Mouse (Mus musculus) thymus, adult 18-20 months (tissue): Measurements from ENCODE around the gene Vstm4.

Source experiments
- DNase-seq, 2 experiments: peaks; one replicate each; pipeline ENCODE4 v3.0.0; 2022; ENCODE audit warnings: mixed read lengths in 2 of 2

Vstm4 gene

DNA sequence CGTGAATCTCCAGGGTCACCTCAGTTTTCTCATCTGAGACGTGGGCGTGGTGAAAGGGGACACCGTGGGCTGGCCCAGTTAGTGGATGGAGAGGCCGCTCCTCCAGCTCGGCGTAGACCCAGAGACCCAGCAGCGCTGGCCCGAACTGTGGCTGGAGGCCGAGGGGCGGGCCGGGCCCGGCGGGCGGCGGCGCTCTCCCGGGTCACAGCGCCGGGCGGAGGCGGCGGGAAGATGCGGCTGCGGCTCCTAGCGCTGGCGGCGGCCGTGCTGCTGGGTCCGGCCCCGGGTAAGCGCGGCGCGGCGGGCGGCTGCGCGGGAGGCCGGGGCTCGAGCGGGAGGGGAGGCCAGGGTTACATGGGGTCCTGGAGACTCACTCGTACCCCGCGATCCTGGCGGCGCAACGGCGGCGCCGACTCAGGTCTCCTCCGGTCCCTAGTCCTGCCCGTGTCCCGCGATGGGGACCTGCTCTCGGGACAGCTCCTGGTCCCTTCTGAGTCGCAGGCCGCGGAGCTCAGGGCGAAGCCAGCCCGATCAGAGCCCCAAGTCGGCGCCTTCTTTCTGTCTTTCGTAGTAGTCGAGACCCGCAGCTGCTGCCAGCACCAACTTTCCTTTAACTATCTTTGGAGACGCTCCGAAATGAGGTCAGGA lies at the start of gene Vstm4:
Gene Vstm4 (plus strand): TSS at position 76 of the 648 bp plus-strand sequence.
- no peak for DNase-seq

DNA sequence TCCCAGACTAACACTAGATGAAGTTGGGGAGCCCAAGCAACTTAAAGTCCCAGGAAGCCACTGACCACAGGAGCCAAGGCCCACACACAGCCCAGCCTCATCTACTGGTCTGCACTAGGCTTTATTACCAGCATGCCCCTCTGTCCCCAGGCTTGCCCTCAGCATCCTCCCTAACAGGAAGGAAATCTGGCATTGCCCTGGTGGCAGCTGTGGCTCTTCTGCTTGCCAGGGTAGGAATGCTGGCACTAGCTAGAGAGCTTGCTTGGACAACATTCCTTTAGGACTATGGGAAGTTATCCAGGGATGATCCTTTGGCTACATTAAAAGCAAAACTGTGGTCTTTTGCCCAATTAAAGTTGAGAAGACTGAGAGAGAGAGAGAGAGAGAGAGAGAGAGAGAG lies 46.4 kb upstream of the Vstm4 start:
- DNase-seq, result no peak

DNA sequence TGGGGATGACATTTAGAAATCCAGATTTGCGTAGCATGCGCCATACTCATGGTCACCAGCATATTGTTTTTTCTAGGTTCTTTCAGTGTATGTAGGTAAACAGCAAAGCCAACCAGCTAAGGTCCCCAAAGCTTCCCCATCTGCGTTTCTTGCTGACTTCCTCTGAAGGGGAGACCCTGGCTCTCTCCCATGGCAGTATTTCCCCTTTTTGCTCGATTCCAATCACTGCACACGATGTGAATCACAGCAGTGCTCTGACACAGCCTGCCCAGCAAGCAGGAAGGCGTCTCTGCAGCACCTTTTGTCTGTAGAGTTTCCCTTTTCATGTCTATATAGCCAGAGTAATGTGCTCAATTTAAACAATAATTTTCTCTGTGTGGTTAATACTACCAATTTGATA lies 44.1 kb upstream of the Vstm4 start:
- DNase-seq, result no peak

DNA sequence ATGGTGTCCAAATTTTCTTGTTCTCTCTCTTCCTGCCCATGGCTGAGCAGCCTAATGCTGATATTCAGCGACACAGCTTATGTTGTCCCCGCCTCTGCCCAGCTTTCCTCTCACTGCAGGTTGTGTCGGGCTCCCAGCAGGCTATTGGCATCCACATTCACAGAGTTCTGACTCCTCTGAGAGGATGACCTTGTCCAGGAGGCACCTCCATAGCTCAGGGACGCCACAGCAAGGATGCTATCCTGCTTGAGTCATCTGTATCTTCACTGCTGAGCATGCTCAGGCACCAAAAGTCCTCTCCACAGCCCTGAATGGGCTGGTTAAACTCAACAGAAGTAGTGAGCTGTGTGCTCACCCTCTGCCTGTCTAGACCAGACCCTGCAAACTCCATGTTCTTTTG lies 41.6 kb upstream of the Vstm4 start:
- DNase-seq, result no peak

DNA sequence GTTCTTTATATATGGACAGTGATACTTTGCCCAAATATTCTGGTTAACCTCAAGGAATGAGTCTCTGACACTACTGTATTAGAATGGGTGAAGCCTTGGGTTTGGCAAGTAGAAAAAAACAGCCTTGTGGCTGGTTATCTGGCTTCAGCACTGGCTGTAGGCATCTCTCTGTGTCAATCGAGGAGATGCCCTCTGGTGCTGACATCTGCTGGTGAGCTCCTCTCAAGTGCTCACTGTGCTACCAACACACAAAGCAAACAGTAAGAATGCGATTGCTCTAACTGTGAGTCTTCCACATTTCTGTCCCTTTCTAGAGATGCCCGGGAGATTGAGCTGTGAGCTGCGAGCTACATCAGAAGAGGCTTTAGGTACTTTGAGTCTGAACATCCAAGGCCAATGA lies 40.0 kb upstream of the Vstm4 start:
- no peak for DNase-seq

DNA sequence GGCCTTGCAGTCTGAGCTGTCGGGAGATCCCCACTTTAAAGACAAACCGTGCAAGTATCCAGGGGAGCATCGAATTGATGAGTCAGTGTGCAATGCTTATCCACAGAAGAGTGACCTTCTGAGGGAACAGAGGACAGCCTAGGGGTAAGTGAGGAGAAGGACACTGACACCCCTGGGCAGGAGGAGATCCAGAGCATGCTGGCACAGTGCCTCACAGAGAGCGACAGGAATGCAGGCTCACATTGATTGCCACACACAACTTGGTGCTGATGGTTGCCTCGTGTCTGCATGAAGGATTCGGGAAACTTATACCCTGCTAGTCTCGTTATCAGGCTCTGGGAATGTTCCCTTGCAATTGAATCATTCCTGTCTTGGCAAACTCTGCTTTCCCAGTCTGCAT lies 39.3 kb upstream of the Vstm4 start:
- DNase-seq, result no peak

DNA sequence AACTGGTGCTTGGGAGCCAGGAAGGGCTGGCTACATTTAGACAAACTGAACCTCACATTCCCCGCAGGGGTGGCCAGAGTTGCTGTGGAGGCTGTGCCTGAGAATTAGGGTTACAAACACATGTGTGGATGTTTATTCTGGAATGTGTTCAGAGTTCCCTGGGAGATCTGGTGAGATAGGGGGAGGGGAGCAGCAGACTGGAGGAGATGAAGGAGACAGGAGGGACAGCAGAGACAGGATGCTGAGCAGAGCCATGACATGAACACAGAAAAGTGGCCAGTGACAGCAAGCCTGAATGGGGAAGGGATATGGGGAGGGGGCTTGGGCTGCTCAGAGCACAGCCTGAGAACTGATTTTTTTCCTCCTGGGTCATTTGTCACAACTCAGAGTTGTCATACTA lies 37.3 kb upstream of the Vstm4 start:
- DNase-seq, result no peak

DNA sequence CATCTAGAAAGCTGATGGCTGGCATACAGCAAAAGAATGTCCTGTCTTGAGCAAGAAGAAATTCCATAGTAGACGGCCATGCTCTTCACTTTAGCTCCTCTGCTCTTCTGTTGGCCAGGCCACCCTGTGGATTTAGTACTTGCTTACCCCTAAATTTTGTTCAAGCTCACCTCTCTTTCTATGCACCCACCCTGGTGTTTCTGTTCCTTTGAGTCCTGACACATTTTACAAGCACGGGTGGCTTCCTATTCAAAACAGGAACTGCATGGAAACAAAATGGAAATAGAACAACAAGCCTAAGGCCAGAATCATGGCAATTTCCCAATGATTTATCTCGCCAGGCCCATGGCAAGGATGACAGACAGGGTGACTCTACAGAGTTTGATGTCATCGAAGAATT lies 33.7 kb upstream of the Vstm4 start:
- no peak for DNase-seq

DNA sequence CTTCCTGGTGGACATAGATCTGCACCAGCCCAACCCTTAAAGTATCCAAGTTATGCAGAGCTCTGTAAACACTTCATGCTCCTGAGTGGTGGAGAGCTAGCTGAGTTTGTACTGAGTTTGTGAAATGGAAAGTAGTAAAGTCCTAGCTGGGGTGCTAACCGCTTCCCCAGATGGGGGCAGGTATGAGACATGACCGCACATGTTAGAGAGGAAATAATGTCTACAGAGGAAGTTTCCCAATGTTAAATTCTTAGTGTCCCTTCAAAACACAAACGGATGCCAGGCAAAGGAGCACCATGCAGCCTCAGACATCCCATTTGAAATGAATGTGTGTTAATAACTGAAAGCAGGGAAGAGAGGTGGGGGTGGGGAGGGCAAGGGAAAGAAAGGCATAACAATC lies 32.7 kb upstream of the Vstm4 start:
- DNase-seq, result no peak

DNA sequence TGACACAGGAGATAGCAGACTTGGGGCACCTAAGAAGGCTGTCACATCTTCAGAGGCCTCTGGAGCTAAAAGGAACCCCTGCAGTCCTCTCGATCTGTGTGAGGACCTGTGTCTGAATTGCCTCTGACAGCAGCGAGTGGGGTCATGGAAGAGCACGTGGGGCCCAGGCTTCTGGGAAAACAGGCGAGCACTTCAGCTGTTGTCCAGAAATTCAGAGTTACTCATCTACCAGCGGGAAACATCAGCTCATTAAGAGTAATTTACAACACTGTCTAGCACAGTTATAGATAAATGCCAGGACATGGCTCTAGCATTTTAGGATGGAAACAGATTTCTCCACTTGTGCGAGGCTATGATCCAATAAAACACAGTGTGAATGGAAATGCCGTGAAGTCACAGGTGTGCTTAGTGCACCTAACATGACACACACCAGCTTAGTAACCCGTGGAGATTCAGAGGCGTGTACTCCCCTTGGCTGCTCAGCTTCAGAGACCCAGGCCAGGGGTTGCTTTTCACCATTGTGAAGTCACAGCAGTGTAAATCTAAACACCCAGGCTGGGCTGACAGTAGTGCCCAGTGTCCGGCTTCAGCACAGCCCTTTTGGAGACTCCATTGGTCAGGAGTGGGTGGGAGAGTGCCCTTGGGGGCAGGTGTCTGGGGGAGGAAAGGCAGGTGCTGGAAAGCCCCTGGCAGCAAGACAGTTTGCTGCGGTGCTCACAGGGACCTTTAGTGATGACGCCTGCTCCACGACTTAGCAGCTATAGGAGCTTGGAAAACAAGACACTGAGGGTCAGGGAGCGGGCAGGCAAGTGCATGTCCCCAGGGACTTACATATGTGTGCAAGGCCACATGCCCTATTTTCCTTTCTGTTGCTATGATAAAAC lies 32.0 kb upstream of the Vstm4 start:
- DNase-seq, result no peak

DNA sequence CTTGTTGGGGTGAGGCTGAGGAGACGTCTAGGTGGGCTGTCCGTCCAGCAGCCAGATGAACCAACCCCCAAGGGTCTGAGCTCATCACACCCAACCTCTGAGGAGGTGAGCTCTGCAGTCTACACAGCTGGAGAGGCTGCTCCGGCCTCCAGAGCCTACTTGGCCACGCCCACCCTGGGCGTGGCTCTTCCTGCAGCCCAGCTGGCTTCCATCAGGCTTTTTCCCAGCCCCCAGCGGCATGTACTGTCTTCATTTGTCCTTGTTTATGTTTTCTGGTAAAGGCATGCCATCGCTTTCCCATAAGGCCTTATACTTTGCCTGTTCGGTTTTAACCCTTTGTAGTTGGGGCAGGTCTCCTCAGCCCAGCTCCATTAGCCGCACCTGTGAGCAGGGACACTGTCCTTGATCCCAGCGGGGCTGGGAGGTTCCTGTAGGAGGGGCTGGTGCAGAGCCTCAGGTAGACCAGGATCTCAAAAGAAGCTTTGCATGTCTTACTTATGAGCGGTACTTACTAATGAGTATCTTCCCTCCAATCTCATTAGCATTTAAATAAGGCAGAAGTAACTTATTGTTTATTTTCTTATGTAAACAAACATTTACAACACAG lies 31.0 kb upstream of the Vstm4 start:
- no peak for DNase-seq

DNA sequence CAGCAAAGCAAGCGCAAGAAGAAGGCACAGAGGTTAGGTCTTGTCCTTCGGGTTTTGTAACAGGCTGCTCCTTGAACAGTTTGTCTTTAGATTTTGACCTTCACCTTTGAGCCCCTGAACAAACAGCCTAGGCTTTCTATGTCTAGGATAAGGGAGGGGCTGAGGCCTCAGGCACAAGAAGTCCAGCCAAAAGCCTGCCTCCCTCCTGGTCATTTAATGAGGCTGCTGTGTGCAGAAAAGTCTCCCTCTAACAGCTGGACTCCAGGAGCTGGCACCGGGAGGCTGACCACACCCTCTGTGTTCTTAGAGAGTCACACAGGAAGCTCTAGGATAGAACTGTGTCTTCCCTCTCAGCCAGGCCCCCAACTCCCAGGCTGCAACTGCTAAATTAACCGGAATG lies 29.4 kb upstream of the Vstm4 start:
- no peak for DNase-seq

DNA sequence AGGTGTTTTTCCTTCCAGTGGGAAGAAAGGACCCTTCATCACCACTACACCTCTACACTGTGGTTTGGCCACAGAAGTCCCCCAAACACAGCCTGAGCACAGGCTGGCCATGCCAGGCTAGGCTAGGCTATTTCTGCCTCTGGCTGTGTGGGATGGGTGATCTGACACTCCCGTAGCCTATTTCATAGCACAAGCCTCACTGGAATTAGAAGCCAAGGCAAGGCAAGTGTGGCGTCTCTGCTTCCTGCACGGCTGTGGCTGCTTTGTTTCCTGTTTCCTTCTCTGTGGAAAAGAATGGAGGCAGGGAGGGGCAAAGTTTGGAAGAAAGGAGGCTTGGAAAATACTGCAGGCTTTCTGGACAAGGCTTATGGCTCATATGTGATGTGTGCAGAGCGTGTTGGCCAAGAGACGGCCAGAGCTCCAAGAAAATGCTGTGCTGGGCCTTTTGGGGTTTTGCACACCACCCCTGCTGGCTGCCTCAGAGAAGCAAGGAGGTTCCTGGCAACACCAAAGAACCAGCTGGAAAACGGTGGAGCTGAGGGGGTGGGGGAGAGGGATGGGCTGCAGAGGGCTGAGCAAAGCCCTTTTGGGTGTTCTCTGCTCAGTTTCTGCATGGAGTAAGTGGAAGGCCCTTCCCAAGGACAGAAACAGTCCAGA lies 28.4 kb upstream of the Vstm4 start:
- DNase-seq, result no peak

DNA sequence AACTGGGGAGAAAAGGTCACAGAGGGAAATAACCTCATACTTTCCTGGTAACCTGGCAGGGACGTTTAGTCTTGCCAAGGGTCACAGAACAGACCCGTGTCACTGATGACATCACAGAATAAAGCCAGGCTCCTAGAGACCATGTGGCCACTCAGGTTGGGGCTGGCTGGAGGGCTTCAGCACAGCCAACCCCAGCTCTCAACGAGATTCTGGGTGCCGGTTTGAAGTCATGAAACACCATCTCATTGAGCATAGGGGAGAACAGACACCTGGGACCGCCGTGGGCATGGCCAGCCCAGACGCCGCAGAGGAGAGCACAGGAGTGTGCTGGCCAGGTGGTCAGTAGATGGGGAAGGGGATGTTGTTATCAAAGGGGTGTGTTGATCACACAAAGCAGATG lies 22.7 kb upstream of the Vstm4 start, which contains the start of gene Fam170b:
Gene Fam170b (plus strand): TSS at position 116 of the 400 bp plus-strand sequence.
- no peak for DNase-seq

DNA sequence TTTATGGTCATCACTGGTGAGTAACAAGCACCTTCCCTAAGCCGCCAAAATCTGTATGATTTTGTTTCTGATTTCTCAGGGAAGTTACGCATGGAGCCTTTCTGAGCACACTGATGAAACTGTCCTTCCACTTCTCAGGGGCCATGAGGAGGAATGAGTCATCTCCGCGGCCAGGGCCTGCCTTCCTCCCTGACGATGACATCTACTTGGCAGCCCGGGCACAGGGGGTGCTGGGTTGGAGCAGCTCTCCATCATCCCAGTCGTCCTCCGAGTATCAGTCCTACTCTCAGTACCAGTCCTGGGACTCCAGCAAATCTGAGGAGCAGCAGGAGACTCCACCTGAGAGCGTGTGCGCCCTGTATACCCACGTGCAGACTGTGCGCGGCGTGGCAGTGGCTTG lies 21.4 kb upstream of the Vstm4 start:
- DNase-seq, result no peak

DNA sequence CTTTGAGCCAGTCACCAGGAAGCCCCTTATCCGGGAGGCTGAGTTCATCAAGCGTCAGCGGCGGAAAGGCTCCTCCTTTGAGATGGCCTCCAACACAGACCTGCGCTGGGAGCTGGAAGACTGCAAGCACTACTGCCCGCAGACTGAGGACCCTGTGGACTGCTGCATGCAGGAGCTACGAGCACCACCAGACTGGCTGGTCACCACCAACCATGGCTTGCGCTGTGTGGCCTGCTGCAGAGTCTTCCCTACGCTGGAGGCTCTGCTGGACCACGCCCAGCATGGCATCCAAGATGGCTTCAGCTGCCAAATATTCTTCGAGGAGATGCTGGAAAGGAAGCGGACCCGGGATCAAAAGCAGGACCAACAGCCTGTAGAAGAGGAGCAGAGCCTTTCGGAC lies 21.0 kb upstream of the Vstm4 start:
- no peak for DNase-seq

DNA sequence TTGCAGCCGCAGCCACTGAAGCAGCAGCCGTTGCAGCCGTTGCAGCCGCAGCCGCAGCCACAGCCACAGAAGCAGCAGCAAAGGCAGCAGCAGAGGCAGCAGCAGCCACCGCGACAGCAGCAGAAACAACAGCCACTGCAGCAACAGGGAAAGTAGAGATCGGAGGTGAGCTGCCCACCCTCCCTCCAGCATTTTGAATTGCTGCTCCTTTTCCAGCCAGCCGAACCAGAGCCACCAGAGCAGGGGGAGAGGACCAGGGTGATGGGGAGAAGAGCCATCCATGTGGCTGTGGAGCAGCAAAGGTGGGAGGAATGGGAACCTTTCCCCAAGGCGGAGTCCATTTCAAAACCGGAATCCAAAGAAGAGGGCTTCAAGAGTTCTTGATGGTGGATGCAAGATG lies 20.4 kb upstream of the Vstm4 start:
- DNase-seq, result no peak

DNA sequence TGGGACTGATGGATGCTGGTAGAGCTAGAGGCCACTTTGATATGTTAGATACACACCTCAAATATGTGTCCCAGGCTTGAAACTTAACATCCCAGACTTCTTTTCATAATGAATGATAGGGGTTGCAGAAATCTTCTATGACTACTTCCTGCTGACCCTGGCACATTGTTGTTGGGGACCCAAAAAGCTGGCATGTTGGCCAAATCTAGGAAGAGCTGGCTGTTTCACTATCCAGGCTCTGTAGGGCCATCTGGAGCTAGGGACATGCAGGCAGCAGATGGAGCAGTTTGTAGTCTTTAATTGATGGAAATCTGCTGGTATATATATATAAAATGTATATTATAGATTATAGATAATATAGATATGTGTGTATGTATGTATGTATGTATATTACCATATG lies 14.5 kb upstream of the Vstm4 start:
- no peak for DNase-seq

DNA sequence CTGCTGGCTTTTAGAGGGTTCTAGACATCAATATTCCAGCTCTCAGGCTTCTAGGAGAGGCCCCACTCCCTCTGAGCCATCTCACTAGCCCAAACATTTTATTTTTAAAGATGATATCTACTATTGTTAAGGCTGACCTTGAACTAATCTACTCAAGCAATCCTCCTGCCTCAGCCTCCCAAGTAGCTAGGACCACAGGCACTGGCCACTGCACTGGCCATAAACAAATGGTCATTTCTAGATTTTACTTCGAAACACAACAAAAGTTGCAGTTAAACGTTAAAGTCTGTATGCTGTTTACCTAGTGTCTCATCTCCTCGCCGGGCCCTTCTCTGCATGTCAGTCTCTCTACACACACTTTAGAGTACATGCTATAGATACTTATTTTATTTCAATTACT lies 2.5 kb upstream of the Vstm4 start:
- no peak for DNase-seq

DNA sequence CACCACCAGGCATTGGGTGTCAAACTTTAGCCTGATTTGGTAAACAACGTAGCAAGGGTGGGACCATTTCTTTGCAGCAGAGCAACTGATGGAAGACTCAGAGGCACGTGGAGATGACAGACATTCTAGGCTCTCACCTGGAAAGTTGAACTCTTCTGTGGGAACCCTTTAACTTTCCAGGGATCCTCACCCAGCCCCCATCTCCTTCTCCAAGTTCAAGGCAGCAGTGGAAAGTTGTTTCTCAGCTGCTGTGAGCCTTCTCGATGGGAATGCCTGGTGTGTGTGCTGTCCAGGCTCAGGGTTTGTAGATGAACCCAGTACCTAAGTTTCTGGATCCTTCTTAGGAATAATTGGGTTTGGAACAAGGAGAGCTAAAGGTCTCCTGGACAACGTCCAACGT lies 310 bp upstream of the Vstm4 start:
- DNase-seq, result no peak

DNA sequence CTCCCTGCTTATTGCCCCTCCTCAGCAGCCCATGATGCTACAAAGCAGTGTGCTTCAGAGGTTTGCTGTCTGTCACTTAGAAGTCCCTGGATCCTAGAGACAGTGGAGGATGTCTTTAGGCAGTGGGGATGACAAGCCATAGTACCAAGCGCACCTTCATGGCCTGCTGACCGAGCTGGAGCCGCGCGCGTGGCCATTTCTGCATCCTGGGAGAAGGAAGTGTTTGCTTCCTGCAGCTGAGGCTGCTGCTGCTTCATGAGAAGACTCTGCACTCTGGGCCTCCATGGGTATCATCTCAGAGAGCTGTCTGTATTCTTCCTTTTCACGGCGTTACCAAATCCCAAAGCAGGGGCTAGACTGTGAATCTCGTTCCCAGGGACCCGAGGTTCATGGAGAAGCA lies 1.8 kb downstream of the Vstm4 start:
- DNase-seq, result no peak

DNA sequence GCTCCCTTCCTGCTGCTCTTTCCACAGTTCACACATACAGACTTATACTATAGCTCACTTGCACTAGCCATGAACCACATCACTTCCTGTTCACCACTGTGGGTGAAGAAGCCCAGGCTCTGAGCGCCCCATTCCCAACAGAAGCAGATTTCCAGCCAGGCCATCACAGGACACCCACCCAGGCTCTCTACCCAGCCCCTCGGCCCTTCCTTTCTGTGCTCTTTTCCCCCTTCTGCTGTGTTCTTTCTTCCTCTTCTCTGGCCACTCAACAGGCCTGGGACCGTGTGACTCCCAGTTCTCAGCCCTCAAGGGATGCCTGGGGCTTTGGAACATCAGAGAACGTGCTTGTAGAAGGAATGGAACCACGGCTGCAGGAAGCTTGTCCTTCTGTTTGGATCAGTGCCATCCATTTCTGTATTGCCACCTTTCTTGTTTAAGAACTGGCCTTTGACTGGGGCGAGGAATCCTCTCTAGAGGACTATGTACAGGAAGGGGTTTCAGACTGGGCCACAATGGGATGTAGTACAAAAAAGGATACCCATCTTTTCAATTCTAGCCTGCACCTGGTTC lies 2.5 kb downstream of the Vstm4 start:
- DNase-seq, result no peak
